Mouse (Mus musculus): ENCODE measurements around the gene Fpr1. TPM values are rescaled to one million over a fixed set of nuclear protein-coding genes. Genes with fewer than 3 reads are reported as not detected.
A peak's percentile ranks its signal among the peaks of the same experiment; 100 is the strongest.
"Not testable (repeated sequence)": the region's sequence is repeated elsewhere in the genome, so short reads cannot be mapped to it uniquely, and the experiment has no call there.

Gene Fpr1
- total RNA-seq, 2 experiments from 2014 or later, result not detected

DNA sequence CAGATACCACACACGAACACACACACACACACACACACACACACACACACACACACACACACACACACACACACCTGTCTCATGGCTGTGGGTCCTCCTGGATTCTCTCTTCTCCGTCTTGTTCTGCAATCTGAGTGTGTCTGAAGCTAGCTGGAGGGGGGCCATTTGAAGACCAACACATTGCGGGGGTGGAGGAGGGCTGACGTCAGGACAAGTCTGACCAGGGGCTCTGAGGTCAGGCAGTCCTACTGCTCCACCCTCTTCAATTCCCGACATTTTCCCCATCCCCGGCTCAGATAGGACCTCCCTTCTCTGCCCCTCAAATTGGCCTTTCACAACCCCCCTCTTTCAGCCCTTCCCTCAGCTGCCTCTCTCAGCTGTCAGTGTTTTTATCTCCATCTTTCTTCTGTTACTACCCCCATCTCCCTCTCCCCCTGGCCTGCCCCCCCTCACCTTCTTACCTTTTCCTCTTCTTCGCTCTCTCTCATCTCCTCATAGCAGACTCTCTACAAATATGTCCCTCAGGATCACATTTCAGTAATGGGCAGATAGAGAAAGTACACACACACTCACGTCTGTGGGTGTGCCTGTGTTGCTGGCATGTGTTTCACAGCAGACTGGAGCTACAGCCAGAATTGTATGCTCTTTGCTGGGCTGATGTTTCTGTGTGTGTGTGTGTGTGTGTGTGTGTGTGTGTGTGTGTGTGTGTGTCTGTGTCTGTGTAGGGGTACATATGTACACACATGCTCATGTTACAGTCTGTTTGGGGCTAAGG lies 28.5 kb downstream of the Fpr1 start, which contains the start of gene Has1:
Gene Has1, minus strand, starts transcription at position 142 of the 775 bp plus-strand sequence.
- DNase-seq (ENCODE audit: extremely low spot score in 1 of 2, low spot score in 1 of 2), result no peak

DNA sequence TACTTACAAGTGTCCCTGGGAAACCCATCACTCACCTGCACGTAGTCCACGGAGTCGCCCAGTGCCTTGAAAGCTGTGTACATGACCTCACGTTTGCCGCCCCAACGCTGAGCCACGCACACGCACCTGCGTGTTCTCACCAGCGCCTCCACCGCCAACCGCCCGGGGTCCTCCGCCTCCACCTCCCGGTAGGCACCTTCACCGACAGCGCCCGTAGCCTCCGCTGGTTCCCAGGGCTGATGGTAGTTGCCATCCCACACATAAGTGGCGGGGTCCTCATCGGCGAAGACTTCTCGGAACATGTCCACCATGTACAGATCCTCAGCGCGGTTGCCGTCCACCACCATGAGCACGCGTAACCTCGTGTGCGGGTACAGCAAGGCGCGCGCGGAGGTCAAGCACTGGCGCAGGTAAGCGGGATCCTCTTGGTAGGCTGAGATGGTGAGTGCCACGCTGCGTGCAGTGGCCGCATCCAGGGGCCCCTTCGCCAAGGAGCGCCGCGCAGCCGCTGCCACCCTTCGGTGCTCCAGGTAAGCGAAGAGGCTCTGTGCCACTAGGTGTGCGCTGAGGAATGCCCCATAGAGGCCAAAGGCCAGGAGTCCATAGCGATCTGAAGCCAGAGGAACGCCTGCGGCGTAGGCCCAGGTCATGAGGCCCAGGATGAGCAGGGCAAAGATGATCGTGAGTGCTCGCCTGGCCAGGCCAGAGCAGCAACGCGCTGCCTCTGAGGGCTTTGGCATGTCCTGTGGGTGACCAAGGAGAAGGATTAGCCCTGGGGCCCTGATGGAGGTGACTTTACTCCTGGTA lies 33.6 kb downstream of the Fpr1 start:
- no peak for DNase-seq (ENCODE audit: extremely low spot score in 1 of 2, low spot score in 1 of 2)

GRCm38 (mm10) chr17:17848988-17849387 lies 34.8 kb downstream of the Fpr1 start:
- DNase-seq (ENCODE audit: extremely low spot score in 1 of 2, low spot score in 1 of 2), result no peak

DNA sequence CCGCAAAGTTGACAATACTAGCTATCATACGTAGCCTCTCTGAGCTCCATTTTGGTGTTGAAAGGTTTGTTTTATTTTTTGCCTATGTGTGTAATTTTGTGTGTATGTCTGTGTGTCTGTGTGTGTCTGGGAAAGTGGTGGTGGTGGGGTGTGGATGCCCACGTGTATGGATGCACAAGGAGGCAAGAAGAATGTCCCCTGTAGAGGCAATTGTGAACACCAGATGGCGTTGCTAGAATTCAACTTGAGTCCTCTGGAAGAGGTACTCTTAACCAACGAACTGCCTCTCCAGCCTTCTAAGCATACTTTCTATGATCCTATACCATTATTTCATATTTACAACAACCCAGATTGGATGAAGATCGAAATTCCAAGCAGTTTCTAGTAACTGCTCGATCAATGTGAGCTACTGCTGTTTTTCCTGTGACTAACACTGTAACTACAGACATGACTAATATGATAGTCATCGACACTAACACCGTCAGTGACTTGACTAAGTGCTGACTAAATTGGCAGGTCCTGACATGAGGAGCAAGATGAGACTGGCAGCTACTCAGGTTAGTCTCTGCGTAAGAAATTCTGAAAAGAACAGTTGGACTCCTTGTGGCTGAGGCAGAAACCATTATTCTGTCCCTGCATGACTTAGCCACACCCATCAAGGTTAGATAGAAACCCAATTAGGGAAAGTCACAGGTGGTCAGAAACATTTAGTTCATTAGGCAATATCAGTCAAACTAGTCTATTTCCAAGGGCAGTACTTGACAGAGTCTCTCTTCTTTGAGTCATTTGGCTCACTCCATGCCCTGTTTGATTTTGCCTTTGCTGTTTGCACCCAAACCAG lies 38.3 kb downstream of the Fpr1 start:
- DNase-seq (ENCODE audit: extremely low spot score in 1 of 2, low spot score in 1 of 2), result peak in 1 of 2 experiments; percentile 13

DNA sequence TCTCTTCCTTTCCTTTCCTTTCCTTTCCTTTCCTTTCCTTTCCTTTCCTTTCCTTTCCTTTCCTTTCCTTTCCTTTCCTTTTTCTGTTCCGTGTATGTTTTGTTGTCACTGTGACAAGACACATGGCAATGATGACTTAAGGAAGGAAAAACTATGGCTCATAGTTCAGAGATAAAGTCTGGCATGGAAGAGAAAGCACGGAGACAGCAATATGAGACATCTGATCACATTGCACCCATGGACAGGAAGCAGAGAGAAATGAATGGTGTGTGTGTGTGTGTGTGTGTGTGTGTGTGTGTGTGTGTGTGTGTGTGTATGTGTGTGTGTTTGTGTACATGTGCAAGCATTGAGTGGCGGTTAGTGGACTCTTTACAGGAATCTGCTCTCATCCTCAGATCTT lies 39.1 kb downstream of the Fpr1 start:
- DNase-seq (ENCODE audit: extremely low spot score in 1 of 2, low spot score in 1 of 2), result not testable (repeated sequence)

- no peak for DNase-seq (ENCODE audit: extremely low spot score in 1 of 2, low spot score in 1 of 2)
These were observed 40.0 kb downstream of the Fpr1 start for GRCm38 (mm10) chr17:17843534-17844261.

- no peak for DNase-seq (ENCODE audit: extremely low spot score in 1 of 2, low spot score in 1 of 2)
These were observed 42.9 kb downstream of the Fpr1 start for GRCm38 (mm10) chr17:17840796-17841195.

DNA sequence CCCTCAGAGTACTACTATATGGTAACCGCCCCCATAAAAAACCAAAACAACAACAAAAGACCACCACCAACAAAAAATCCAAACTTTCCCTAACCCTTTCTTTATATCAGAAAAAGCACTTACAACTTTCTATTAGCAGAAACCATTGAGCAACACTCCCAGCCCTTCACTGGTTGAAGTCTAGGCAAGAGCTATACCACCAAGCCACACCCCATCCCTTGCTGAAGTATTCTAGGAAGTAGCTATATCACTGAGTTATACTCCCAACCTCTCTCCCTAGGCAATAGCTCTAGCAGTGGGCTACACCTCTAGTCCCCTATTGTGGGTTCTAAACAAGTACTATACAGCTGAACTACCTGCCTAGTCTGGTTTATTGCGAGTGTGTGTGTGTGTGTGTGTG lies 44.5 kb downstream of the Fpr1 start:
- DNase-seq (ENCODE audit: extremely low spot score in 1 of 2, low spot score in 1 of 2), result no peak

- peak; percentile 91 to 97 for DNase-seq (ENCODE audit: extremely low spot score in 1 of 2, low spot score in 1 of 2)
These were observed 45.6 kb downstream of the Fpr1 start for GRCm38 (mm10) chr17:17837919-17838701.

DNA sequence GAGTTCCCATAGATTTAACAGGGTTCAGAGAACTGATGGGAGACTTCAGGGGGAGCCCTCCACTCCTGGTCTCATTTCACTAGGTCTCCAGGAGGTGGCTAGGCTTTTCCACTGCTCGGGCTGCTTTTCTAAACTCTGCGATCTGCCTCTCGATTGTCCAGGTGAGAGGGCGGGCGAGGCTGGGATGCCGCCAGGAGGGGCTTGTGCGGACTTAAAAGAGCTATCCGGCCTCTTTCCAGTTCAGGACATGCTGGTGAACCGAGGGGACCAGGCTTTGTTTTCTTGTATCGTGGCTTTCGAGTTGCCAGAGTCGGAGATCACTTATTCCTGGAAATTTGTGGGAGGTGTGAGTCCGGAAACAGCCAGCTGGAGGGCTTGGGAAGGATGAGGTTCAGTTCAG lies 46.3 kb downstream of the Fpr1 start:
- DNase-seq (ENCODE audit: extremely low spot score in 1 of 2, low spot score in 1 of 2), result peak in 1 of 2 experiments; percentile 13

- DNase-seq (ENCODE audit: extremely low spot score in 1 of 2, low spot score in 1 of 2), result peak in 1 of 2 experiments; percentile 7
These were observed 47.6 kb downstream of the Fpr1 start for GRCm38 (mm10) chr17:17836101-17836500.

DNA sequence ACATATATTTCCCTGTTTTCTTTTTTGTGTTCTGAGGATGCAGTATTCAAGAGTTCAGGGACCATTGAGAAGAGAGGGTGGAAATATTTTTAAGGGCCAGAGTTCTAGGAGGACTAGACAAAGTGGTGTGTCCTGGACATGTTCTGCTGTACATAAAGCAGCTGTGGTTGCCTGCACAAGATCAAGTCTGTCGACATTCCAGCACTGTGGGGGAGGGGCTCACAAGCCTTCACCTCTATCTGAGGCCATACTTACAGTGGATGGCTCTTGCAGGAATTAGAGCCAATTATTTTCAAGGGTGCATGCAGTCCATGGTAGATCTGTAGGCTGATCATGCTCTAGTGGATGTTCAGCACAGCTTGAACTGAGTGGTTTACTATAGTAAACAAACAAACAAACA lies 48.8 kb downstream of the Fpr1 start:
- no peak for DNase-seq (ENCODE audit: extremely low spot score in 1 of 2, low spot score in 1 of 2)

DNA sequence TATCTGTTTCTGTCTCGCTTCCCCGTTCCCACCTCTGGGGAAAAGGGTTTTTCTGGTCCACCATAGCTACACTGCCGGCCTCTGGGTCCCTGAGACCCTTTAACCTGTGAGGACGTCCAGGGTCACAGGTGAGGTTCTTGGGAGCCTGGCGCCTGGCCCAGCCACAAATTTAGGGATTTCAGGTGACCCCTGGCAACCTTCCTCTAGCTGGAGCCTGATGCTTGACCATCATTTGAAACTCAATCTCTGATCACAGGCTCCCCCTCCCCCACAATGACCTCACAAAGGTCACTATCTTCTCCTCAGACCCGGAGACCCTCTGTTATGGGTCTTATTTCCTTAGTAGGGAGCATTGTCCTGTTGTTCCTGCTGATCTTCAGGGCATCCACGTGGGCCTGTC lies 53.0 kb downstream of the Fpr1 start:
- no peak for DNase-seq (ENCODE audit: extremely low spot score in 1 of 2, low spot score in 1 of 2)

DNA sequence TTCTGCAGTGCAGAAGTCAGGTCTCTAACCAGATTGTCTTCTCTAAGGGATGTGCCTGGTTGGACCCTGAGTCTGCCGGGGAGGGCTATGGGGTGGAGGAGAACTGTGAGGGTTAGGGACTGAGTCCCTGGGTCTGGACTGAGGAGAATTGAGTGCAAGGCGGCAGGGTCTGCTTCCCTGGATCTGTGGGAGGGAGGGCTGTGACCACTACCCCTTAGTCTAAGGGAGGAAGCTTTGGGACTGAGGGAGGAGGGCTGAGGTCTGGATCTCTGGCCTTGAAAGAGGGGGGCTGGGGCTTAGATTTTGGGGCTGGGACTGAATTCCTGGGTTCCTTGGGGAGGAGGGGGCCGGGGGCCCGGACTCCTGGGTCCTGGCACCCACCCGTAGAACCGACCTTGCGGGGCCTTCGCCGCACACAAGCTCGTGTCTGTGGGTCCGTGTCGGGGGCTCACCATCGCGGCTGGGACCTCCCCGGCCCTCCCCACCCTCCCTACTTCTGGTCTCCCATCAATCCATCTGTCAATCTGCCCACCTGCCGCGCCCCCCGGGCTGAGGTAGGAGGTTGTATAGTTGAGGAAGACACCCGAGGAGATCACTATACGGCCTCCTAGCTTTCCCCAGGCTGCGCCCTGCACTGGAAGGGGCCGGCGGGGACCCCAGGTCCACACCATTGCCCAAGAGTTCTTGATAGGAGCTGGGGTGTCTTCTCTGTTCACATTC lies 53.8 kb downstream of the Fpr1 start:
- DNase-seq (ENCODE audit: extremely low spot score in 1 of 2, low spot score in 1 of 2), result no peak

DNA sequence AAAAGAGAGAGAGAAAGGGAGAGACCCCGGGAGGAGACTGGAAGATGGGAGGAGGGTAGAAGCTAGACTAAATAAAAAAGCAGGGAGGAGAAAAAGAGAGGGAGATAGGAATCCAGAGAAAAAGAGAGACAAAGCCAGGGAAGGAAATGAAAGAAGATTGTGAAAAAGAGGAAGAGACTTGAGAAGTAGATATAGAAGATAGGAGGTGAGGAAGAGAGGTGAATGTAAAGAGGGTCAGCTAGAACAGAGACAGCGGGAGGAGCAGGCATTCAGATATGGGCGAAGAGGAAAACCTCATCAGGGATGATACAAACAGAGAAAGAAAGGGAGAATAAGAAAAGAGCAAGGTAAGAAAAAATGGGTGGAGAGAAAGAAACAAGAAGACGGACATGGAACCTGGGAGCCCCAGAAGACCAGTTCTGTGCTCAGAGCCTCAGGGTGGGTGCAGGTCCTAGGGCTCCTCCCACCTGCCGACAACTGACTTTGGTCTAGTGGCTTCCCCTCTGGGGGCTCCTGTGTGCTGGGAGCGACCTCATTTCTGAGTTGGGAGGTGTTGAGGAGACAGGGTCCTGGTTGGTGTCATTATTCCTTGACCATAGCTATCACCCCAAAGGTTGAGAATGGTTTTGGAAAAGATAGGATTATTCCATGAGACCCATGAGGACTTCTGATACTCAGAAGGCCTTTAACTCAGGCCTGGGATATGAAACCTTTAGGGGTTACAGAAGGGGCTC lies 54.5 kb downstream of the Fpr1 start:
- no peak for DNase-seq (ENCODE audit: extremely low spot score in 1 of 2, low spot score in 1 of 2)

GRCm38 (mm10) chr17:17828191-17828981 lies 55.4 kb downstream of the Fpr1 start:
- DNase-seq (ENCODE audit: extremely low spot score in 1 of 2, low spot score in 1 of 2), result peak in 1 of 2 experiments; percentile 33

DNA sequence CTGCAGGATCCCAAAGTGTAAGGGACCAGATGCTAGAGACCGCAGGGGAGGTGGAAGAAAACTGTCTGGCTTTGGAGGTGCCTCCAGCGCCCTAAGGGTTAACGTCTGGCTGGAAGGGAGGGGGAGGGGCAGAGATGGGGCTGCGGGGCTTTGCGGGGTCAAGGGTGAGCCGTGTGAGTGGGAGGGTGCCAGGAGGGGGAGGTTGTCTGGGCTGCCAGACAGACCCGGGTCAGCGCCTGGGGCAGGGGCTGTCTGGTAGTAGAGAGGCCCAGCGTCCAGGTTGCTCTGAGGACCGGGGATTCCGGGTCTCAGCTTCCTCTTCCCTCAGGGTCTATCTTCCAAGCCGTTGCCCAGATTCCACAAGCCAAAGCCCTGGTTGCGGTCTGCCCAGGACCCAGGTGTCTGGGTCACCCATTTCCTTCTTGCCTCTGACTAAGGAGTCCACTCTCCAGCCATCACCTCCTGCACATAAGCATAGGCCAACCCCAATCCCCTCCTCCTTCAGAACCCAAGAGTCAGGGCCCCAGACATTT lies 56.0 kb downstream of the Fpr1 start:
- peak; percentile 56 to 60 for DNase-seq (ENCODE audit: extremely low spot score in 1 of 2, low spot score in 1 of 2)
